Mouse (Mus musculus): ENCODE results near the gene 2410004P03Rik.

The 2410004P03Rik gene

DNA sequence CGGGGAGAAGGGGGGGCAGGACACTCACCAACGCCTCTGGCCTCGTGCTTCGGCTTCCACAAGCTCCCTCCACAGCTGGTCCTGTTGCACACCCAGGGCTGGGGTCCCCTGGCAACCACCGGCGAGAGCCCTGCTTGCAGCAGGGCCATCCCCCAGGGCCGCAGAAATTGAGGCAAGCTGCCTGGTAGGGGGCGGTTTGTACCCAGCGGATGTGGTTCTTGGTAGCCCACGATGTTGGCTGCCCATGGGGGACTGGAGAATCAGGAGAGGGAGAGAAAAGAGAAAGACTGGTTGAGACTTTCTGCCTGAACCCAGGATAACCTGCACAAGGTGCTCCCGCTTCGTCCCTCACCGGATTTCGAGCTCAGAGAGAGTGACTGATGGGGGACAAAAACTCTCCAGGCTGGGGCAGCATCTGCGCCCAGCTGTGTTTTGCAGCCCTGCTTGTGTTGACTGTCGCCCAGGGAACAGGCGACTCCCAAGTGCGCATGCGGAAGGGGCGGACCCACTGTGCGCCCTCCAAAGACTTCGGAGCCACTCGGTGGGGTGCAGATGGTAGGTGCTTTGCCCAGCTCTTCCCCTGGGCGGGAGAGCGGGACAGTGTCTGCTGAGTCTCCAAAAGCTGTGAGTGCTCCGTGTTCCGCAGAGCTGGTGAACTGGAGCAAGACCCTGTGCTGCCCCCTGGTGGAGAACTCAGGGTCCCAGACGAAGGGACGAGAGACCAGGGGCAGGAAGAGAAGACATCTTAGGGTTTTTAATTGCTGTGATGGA, at the start of gene 2410004P03Rik:
Gene 2410004P03Rik (minus strand): TSS at position 628 of the 771 bp plus-strand sequence.
- peak; percentile 51 for DNase-seq (ENCODE audit: low read depth, low spot score)

- no peak for DNase-seq (ENCODE audit: low read depth, low spot score)
These were observed 49.7 kb upstream of the 2410004P03Rik start for GRCm38 (mm10) chr12:17061183-17061722.

DNA sequence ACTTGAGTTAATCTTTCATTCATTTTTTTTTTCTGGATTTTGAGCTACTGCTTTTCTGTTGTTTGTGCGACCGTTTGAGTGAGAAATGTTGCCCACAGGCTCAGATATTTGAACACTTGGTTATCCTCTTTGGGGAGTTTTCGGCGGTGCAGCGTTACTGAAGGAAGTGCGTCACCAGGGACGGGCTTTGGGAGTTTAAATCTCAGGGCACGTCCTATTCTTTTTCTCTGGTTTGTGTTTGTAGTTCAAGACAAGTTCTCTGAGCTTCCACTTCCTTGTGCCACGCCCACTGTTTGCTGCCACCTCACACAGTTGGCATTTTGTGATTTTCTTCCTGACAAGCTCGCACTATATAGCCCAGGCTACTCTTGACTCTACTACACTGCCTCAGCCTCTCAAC, 47.0 kb upstream of the 2410004P03Rik start:
- DNase-seq (ENCODE audit: low read depth, low spot score) = no peak

GRCm38 (mm10) chr12:17057110-17057509, 45.6 kb upstream of the 2410004P03Rik start:
- DNase-seq (ENCODE audit: low read depth, low spot score) = no peak

GRCm38 (mm10) chr12:17055766-17056165, 44.2 kb upstream of the 2410004P03Rik start:
- DNase-seq (ENCODE audit: low read depth, low spot score) = no peak

- DNase-seq (ENCODE audit: low read depth, low spot score) = no peak
These were observed 43.2 kb upstream of the 2410004P03Rik start for GRCm38 (mm10) chr12:17054691-17055090.

- no peak for DNase-seq (ENCODE audit: low read depth, low spot score)
These were observed 41.1 kb upstream of the 2410004P03Rik start for GRCm38 (mm10) chr12:17052673-17053072.

DNA sequence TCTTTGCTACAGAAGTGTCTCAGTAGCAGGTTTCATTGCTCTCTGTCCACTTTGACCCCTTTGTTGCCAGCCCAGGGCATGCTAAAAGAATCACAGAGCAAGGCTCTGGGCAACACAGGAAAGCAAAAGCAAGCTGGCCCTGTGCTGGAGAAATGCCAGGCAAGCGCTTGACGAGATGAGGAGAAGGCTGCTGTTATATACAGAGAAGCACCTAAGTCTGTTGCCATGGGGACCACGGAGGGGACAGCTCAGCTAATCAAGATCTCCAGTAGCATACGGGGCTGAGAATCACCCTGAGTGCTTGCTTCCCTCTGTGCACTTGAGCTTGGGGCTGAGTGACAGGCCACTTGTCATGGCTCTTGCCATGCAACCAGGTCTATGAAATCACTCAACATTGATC, 39.5 kb upstream of the 2410004P03Rik start:
- no peak for DNase-seq (ENCODE audit: low read depth, low spot score)

- DNase-seq (ENCODE audit: low read depth, low spot score) = no peak
These were observed 38.3 kb upstream of the 2410004P03Rik start for GRCm38 (mm10) chr12:17049796-17050195.

- no peak for DNase-seq (ENCODE audit: low read depth, low spot score)
These were observed 37.6 kb upstream of the 2410004P03Rik start for GRCm38 (mm10) chr12:17048979-17049612.

DNA sequence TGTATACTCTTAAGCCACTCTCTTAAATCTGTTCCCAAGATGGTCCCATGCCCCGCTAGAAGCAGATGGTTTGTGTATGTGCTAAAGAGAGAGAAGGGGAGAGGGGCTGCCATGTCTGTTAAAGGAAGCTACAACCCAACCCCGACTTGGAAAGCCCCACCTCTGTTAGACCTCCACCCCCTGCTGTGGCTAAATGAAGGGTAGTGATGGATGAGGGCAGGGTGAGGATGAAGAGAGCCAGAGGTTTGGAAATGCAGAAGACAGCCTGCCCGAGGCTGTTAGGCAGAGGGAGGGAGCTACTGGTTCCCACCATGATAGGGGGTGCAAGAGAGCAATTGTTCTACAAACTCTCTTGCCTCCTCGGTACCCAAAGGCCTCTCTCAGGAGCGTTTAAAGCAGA, 31.8 kb upstream of the 2410004P03Rik start:
- no peak for DNase-seq (ENCODE audit: low read depth, low spot score)

DNA sequence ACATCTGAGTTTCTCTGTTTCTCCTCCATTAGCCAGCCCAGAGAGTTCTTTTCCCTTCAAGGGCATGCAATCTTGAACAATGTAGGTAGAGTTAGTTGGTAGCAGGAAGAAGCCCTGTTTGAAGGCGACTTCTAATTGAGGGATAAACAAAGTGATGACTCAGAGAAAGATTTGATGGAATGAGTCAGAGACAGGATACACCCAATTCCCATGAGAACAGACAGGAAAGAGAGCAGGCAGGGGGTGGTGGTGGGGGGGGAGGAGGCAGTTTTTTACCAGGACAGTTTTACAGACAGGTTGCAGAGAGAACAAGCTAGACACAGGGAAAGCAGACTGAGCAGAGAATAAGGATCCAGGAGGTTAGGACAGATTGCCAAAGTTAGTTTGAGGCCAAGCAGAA, 29.0 kb upstream of the 2410004P03Rik start:
- DNase-seq (ENCODE audit: low read depth, low spot score) = no peak

GRCm38 (mm10) chr12:17039415-17039814, 27.9 kb upstream of the 2410004P03Rik start:
- DNase-seq (ENCODE audit: low read depth, low spot score) = no peak

DNA sequence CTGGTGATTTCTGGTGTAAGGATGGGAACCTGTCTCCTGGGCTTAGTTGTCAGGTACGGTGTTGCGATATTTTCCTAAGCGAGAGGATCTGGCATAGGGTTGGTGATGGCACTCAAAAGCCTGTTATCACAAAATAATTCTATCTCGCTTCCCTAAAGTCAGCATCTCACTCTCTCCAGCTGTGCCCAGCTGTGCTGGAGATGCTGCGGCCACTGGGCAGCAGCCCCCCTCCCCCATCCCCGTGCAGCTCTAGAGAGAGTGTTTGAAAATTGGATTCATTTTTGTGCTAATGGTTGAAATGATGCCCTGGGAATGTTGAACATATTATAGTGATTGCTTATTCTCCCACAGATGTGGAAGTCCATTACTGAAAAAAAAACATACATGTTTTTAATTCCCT, 26.7 kb upstream of the 2410004P03Rik start:
- no peak for DNase-seq (ENCODE audit: low read depth, low spot score)

- DNase-seq (ENCODE audit: low read depth, low spot score) = no peak
These were observed 25.6 kb upstream of the 2410004P03Rik start for GRCm38 (mm10) chr12:17037053-17037610.

DNA sequence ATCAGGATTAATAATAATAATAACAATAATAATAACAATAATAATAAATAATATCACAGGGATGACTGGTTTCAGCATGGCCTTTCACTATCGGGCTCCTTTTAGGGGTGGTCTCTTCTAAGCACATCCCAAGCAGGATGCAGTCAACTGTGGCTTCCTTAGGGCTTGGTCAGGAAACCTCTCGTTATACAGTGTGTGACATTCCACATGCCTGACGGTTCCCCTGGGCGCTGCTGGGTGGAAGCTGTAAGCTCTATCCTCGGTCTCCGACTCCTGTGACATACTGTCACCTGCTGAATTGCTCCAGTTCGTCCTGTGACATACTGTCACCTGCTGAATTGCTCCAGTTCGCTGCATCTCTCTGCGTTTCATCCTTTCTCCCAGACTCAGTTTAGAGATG, 25.0 kb upstream of the 2410004P03Rik start:
- no peak for DNase-seq (ENCODE audit: low read depth, low spot score)

DNA sequence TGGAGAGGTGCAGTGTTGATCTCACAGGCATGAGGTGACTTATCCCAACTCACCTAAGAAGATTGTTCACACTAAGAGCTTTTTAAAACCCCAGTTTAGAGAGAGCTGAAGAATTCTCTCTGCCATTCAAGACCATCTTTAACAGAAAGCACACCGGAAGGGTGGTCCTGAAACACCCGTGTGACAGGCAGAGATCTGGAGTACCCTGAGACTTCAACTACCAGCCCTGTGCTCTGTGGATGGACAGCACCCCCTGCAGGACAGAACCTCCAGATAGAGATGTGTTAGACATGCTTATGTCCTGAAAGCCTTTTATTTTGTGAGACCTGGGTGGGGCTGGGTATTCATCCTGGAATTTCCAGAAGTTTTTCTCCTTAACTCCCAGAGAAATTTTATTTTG, 23.6 kb upstream of the 2410004P03Rik start:
- peak; percentile 25 for DNase-seq (ENCODE audit: low read depth, low spot score)

DNA sequence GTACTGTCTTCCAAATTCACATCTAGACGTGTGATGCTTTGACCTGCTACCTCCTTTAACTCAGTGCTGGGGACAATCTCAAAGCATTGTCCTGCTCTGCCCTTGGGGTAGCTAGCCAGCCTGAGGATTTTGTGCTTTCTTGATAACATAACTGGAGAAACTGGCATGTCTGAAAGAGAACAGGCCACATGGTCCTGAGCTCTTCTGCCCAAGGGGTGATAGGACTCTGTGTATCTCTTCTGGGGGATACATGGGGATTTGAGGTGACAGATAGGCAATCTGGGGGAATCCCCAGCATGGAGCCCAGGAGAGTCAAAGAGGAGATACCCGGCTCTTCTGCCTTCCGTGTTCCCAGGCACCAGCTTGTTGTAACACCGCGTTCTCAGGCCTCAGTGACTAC, 23.1 kb upstream of the 2410004P03Rik start:
- no peak for DNase-seq (ENCODE audit: low read depth, low spot score)

DNA sequence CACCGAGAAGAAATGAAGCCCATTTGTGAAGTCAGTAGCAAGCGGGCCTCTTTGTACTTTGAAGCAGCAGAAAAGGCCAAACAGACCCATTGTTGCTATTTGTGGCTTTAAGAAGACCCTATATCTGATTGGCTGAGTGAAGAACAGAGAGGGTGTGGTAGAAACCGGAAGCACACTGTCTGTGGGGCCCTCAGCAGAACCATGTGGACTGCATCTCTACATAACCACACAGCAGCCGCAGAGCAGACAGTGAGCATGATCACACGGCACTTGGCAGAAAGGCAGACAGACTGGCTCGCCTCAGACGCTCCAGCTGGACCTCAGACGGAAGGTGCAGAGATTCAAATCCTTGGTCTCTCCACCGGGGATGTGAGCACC, 21.9 kb upstream of the 2410004P03Rik start:
- no peak for DNase-seq (ENCODE audit: low read depth, low spot score)

DNA sequence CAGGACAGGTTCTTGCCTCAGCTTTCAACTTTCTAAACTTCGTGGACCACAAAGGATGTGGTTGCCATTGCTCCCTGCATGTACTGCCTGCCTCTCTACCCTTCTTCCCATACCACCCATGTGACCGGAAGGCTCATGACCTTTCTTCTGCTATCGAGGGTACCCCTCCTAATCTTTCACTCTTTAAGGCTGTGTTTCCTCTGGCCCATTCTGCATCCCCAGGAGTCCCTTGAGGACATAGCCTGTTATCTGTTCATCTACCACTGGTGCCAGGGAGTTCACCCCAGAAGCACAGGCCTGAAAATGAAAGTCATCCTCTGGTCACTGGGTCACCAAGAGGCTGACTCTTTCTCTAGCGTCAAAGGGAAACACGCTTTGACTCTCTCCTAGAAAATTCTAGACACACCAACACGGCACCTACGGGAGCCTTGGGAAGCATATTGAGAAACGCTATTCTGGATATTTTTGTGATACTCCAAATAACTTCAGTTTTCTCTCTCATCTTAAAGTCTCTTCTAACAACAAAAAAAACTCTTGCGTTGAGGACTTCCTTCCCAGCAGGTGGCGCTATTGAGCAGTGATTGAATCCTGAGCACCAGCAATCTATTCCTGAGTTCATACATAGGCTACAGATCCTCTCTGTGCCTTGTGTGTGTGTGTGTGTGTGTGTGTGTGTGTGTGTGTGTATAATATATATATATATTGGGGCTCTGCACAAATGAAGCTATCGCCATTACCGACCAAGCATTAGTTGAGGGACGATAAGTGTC, 21.4 kb upstream of the 2410004P03Rik start:
- DNase-seq (ENCODE audit: low read depth, low spot score) = peak; percentile 53

GRCm38 (mm10) chr12:17024554-17025110, 13.1 kb upstream of the 2410004P03Rik start:
- no peak for DNase-seq (ENCODE audit: low read depth, low spot score)

- no peak for DNase-seq (ENCODE audit: low read depth, low spot score)
These were observed 10.6 kb upstream of the 2410004P03Rik start for GRCm38 (mm10) chr12:17022145-17022544.
